Mouse (Mus musculus): ENCODE measurements around the gene Myl6b. TPM values are rescaled to one million over a fixed set of nuclear protein-coding genes. Genes with fewer than 3 reads are reported as not detected.
A peak's percentile ranks its signal among the peaks of the same experiment; 100 is the strongest.

Gene Myl6b
- total RNA-seq (2012; rRNA removed) (2.5 and 2.6 TPM in 2 replicates), total RNA-seq (2014; rRNA removed) (0.39 and 1.1 TPM in 2 replicates), polyA plus RNA-seq (2012; ENCODE audit: insufficient read length, low read depth) (3.2 and 3.9 TPM in 2 replicates)

GRCm38 (mm10) chr10:128498590-128498989 is at the start of gene Myl6b:
Gene Myl6b, minus strand, starts transcription at chr10:128498685.
- H3K4me3 ChIP-seq (replicated peaks in 1 of 3; ENCODE audit: low read depth in 2 of 3, low read length in 2 of 3, poor library complexity in 1 of 3): peak within 1 kb of the TSS; percentile 61 to 72 (median 65)
- peaks cover 3 to 30% of the 10 kb centered on the region in 2 experiments; a peak in 3 of 4 replicates for H3K4me1 ChIP-seq (ENCODE audit: control insufficient read depth in 1 of 2, insufficient read depth in 2 of 2)
- H3K4me2 ChIP-seq (ENCODE audit: insufficient read depth, low read depth, poor library complexity, severe bottlenecking): peak within 1 kb of the TSS; percentile 90
- dilution Hi-C loops (cut with MboI; ENCODE audit: extremely low pct_ligation_motif_present, extremely low pct_unique_long_range_greater_than_20kb, low sequenced_read_pairs): no loop called here
- H3K27me3 ChIP-seq (replicated peaks): no peaks in the 10 kb centered on the region
- DNase-seq (ENCODE audit: extremely low read depth): peak; percentile 99
- H3K36me3 ChIP-seq (replicated peaks in 1 of 2; ENCODE audit: control insufficient read depth in 1 of 2, insufficient read depth in 1 of 2, low read length in 1 of 2): peaks cover 0 to 5% of the 10 kb centered on the region in 2 experiments
- H3K9ac ChIP-seq (ENCODE audit: insufficient read depth, low read depth): peak within 1 kb of the TSS; percentile 51
- no peak for TF ChIP-seq SMC3 (IDR thresholded peaks at IDR 0.05; ENCODE audit: low read depth, low read length)
- 0 out of 2 replicates have a peak, but pooled peaks have one; percentile 22 for TF ChIP-seq RCOR1 (conservative IDR thresholded peaks at IDR 0.05; ENCODE audit: low read depth, low read length)
- no peak for TF ChIP-seq POLR2A (IDR thresholded peaks at IDR 0.05; ENCODE audit: low read depth, low read length)
- TF ChIP-seq MAX (IDR thresholded peaks at IDR 0.05; ENCODE audit: low read length): peak; percentile 66; the same call in 1 of the 2 replicates
- TF ChIP-seq CHD2 (IDR thresholded peaks at IDR 0.05; ENCODE audit: low read length): peak; percentile 77
- peak; percentile 58; the same call in 1 of the 2 replicates for TF ChIP-seq MYC (IDR thresholded peaks at IDR 0.05; ENCODE audit: low read depth, low read length)
- TF ChIP-seq CTCF (conservative IDR thresholded peaks at IDR 0.05 in 1 of 2, IDR thresholded peaks at IDR 0.05 in 1 of 2; ENCODE audit: low read depth in 2 of 2, low read length in 2 of 2): no peak
- peak; percentile 91 for TF ChIP-seq SIN3A (IDR thresholded peaks at IDR 0.05; ENCODE audit: low read length)
- no peak for TF ChIP-seq E2F4 (IDR thresholded peaks at IDR 0.05; ENCODE audit: insufficient replicate concordance, low read depth, low read length)
- peak; percentile 97 for TF ChIP-seq ELF1 (IDR thresholded peaks at IDR 0.05; ENCODE audit: low read depth, low read length)
- TF ChIP-seq ZKSCAN1 (IDR thresholded peaks at IDR 0.05; ENCODE audit: borderline replicate concordance, low read depth, low read length): no peak
- peak; percentile 99 for TF ChIP-seq HCFC1 (IDR thresholded peaks at IDR 0.05; ENCODE audit: low read depth, low read length)
- TF ChIP-seq NRF1 (IDR thresholded peaks at IDR 0.05; ENCODE audit: low read depth, low read length): peak; percentile 74
- TF ChIP-seq JUN (IDR thresholded peaks at IDR 0.05; ENCODE audit: insufficient read depth, low read depth, low read length): no peak
- no peak for TF ChIP-seq UBTF (IDR thresholded peaks at IDR 0.05; ENCODE audit: low read depth, low read length)
- no peak for TF ChIP-seq JUND (conservative IDR thresholded peaks at IDR 0.05; ENCODE audit: low read depth, low read length)
- no peak for TF ChIP-seq ZNF384 (IDR thresholded peaks at IDR 0.05; ENCODE audit: low read depth, low read length)
- 0 out of 2 replicates have a peak, but pooled peaks have one; percentile 36 for TF ChIP-seq MAFK (IDR thresholded peaks at IDR 0.05; ENCODE audit: insufficient replicate concordance, low read length)
- TF ChIP-seq KAT2A (IDR thresholded peaks at IDR 0.05; ENCODE audit: insufficient replicate concordance, low read length): peak; percentile 92; the same call in 1 of the 2 replicates
- no peak for TF ChIP-seq POLR2AphosphoS2 (IDR thresholded peaks at IDR 0.05; ENCODE audit: low read depth, low read length)
- no peak for TF ChIP-seq NELFE (IDR thresholded peaks at IDR 0.05; ENCODE audit: low read depth, low read length)
- no peak for TF ChIP-seq PAX5 (IDR thresholded peaks at IDR 0.05; ENCODE audit: low read length)
- no peak for TF ChIP-seq CHD1 (IDR thresholded peaks at IDR 0.05; ENCODE audit: low read depth, low read length)
- TF ChIP-seq IRF4 (IDR thresholded peaks at IDR 0.05; ENCODE audit: low read depth, low read length): peak; percentile 76; the same call in 1 of the 2 replicates
- TF ChIP-seq USF1 (IDR thresholded peaks at IDR 0.05; ENCODE audit: low read depth, low read length): no peak
- no peak for TF ChIP-seq EP300 (IDR thresholded peaks at IDR 0.05; ENCODE audit: low read length)
- TF ChIP-seq BHLHE40 (IDR thresholded peaks at IDR 0.05; ENCODE audit: low read depth, low read length): peak; percentile 84
- no peak for TF ChIP-seq ZC3H11A (IDR thresholded peaks at IDR 0.05; ENCODE audit: low read depth, low read length)
- peak; percentile 59; the same call in 1 of the 2 replicates for TF ChIP-seq TCF12 (IDR thresholded peaks at IDR 0.05; ENCODE audit: low read depth, low read length)
- TF ChIP-seq ZMIZ1 (IDR thresholded peaks at IDR 0.05; ENCODE audit: low read depth, low read length): no peak
- peak; percentile 86 for TF ChIP-seq MXI1 (IDR thresholded peaks at IDR 0.05; ENCODE audit: low read depth, low read length)
- TF ChIP-seq ETS1 (conservative IDR thresholded peaks at IDR 0.05; ENCODE audit: low read depth, low read length): peak; percentile 81
- TF ChIP-seq USF2 (conservative IDR thresholded peaks at IDR 0.05; ENCODE audit: low read depth, low read length): no peak
- TF ChIP-seq GABPA (IDR thresholded peaks at IDR 0.05; ENCODE audit: insufficient replicate concordance, low read depth, low read length): peak; percentile 70; the same call in 1 of the 2 replicates
- no peak for TF ChIP-seq RAD21 (IDR thresholded peaks at IDR 0.05; ENCODE audit: low read depth, low read length)
- TF ChIP-seq MEF2A (IDR thresholded peaks at IDR 0.05; ENCODE audit: borderline replicate concordance, low read depth, low read length): peak; percentile 73; the same call in 1 of the 2 replicates
- TF ChIP-seq TBP (conservative IDR thresholded peaks at IDR 0.05; ENCODE audit: low read depth, low read length): no peak
- peak; percentile 63; the same call in 1 of the 2 replicates for TF ChIP-seq MAZ (IDR thresholded peaks at IDR 0.05; ENCODE audit: low read depth, low read length)
- H3K27ac ChIP-seq (ENCODE audit: insufficient read depth, low read depth): peak within 1 kb of the TSS; percentile 31; the same call in 1 of the 2 replicates
- in situ Hi-C loops (cut with MboI; ENCODE audit: low pct_ligation_motif_present, low pct_unique_long_range_greater_than_20kb, low sequenced_read_pairs): no loop called here
- peaks cover 3% of the 10 kb centered on the region; the same call in 1 of the 2 replicates for H3K79me2 ChIP-seq (replicated peaks; ENCODE audit: control insufficient read depth, extremely low read depth, insufficient read depth, poor library complexity, severe bottlenecking)
- no peaks in the 10 kb centered on the region for H3K9me3 ChIP-seq (replicated peaks; ENCODE audit: low read length)

All from CH12.LX (cell line).